Mouse (Mus musculus) intestine, embryonic 14.5 days (tissue): Measurements from ENCODE around the gene Fbxo27. TPM values are rescaled to one million over a fixed set of nuclear protein-coding genes. Genes with fewer than 3 reads are reported as not detected.
"Not testable (repeated sequence)": the region's sequence is repeated elsewhere in the genome, so short reads cannot be mapped to it uniquely, and the experiment has no call there.

Experiments used
- ATAC-seq: fragments of 200-750 bp; cut with Nextera tagmentation; replicated peaks from 2 replicates; pipeline ENCODE4 v1.8.0; 2017; ENCODE audit warnings: low read depth, moderate number of reproducible peaks, moderate TSS enrichment, moderate library complexity; ENCODE audit not compliant: low FRiP score, low TSS enrichment
- DNase-seq: peaks from one replicate; pipeline ENCODE4 v3.0.0-alpha.2; 2018; ENCODE audit warnings: low spot score
- H3K27ac ChIP-seq: fragments of 300-500 bp; sonication (generic); 2 replicates; pipeline ENCODE4 v1.5.1; 2014; ENCODE audit warnings: low read depth, mild to moderate bottlenecking, control low read depth
- H3K27me3 ChIP-seq: fragments of 300-500 bp; sonication (generic); replicated peaks from 2 replicates; pipeline ENCODE4 v1.6.1; 2014; ENCODE audit warnings: low read length, control low read depth; ENCODE audit not compliant: control insufficient read depth, insufficient read depth
- H3K36me3 ChIP-seq: fragments of 300-500 bp; sonication (generic); 2 replicates; pipeline ENCODE4 v1.6.1; 2014; ENCODE audit warnings: low read length, control low read depth; ENCODE audit not compliant: control insufficient read depth, insufficient read depth
- H3K4me1 ChIP-seq: fragments of 300-500 bp; sonication (generic); replicated peaks from 2 replicates; pipeline ENCODE4 v1.6.1; 2014; ENCODE audit warnings: low read length, control low read depth, mixed read lengths; ENCODE audit not compliant: control insufficient read depth, insufficient read depth
- H3K4me2 ChIP-seq: fragments of 300-500 bp; sonication (generic); 2 replicates; pipeline ENCODE4 v1.6.1; 2014; ENCODE audit warnings: low read length
- H3K4me3 ChIP-seq: fragments of 300-500 bp; sonication (generic); 2 replicates; pipeline ENCODE4 v1.5.1; 2014; ENCODE audit warnings: low read depth, low read length, control low read depth, mixed read lengths
- H3K9ac ChIP-seq: fragments of 300-500 bp; sonication (generic); 2 replicates; pipeline ENCODE4 v1.6.1; 2014; ENCODE audit warnings: mild to moderate bottlenecking, low read length
- H3K9me3 ChIP-seq: fragments of 300-500 bp; sonication (generic); 2 replicates; pipeline ENCODE4 v1.6.1; 2016; ENCODE audit warnings: low read length, control low read depth; ENCODE audit not compliant: control insufficient read depth
- WGBS: fragments of 180-500 bp; shearing (Covaris S2); extraction: QIAGEN DNeasy Blood & Tissue Kit; methylation state at CpG from one replicate; pipeline ENCODE4 v1.1.7; 2014; 5-methylcytosine and 5-hydroxymethylcytosine counted together
- polyA plus RNA-seq: library from polyadenylated mRNA; unstranded; fragments of >200 nt; fragmentation: Nextera tagmentation; extraction: Ambion mirVana; gene quantifications from 2 replicates; pipeline ENCODE4 v1.2.1, GENCODE M21; 2014

The Fbxo27 gene
- polyA plus RNA-seq, 1 experiment from 2014 or later: 2.8 TPM

GRCm38 (mm10) chr7:28672276-28672675 lies 20.4 kb upstream of the Fbxo27 start:
- ATAC-seq (no peak), DNase-seq (no peak)
- Histone ChIP-seq H3K27ac (no peak overlapping the region), H3K36me3 (no peaks in the 10 kb centered on the region), H3K4me3 (no peak overlapping the region), H3K4me1 (no peaks in the 10 kb centered on the region), H3K9me3 (no peaks in the 10 kb centered on the region), H3K4me2 (no peak overlapping the region), H3K9ac (no peak overlapping the region), H3K27me3 (no peaks in the 10 kb centered on the region)
- 86% methylated on average over 5 of the region's 5 CpGs for WGBS

GRCm38 (mm10) chr7:28672786-28673185 lies 19.9 kb upstream of the Fbxo27 start:
- H3K4me2 ChIP-seq, H3K9me3 ChIP-seq, H3K4me3 ChIP-seq, H3K4me1 ChIP-seq, DNase-seq, H3K27ac ChIP-seq, H3K36me3 ChIP-seq, H3K27me3 ChIP-seq, ATAC-seq, H3K9ac ChIP-seq: not testable (repeated sequence)
- 70% methylated on average over 5 of the region's 5 CpGs for WGBS

- Histone ChIP-seq H3K9ac (no peak overlapping the region), H3K36me3 (no peaks in the 10 kb centered on the region), H3K4me3 (no peak overlapping the region), H3K27me3 (no peaks in the 10 kb centered on the region), H3K4me1 (no peaks in the 10 kb centered on the region), H3K4me2 (no peak overlapping the region), H3K27ac (no peak overlapping the region), H3K9me3 (no peaks in the 10 kb centered on the region)
- 79% methylated on average over 9 of the region's 9 CpGs for WGBS
- DNase-seq: no peak
- no peak for ATAC-seq
Measured at GRCm38 (mm10) chr7:28674994-28675393, 17.7 kb upstream of the Fbxo27 start.

- Histone ChIP-seq H3K4me2 (no peak overlapping the region), H3K9ac (no peak overlapping the region), H3K27me3 (no peaks in the 10 kb centered on the region), H3K4me1 (no peaks in the 10 kb centered on the region), H3K27ac (no peak overlapping the region), H3K36me3 (no peaks in the 10 kb centered on the region), H3K4me3 (no peak overlapping the region), H3K9me3 (no peaks in the 10 kb centered on the region)
- DNase-seq (no peak), ATAC-seq (no peak)
- WGBS: 41% methylated on average over 11 of the region's 11 CpGs
Measured at GRCm38 (mm10) chr7:28675746-28676145, 16.9 kb upstream of the Fbxo27 start.

- H3K36me3 ChIP-seq: no peaks in the 10 kb centered on the region
- no peak overlapping the region for H3K27ac ChIP-seq
- H3K4me3 ChIP-seq: no peak overlapping the region
- H3K9me3 ChIP-seq: no peaks in the 10 kb centered on the region
- 78% methylated on average over 13 of the region's 13 CpGs for WGBS
- no peak overlapping the region for H3K9ac ChIP-seq
- H3K4me1 ChIP-seq: no peaks in the 10 kb centered on the region
- DNase-seq (no peak), ATAC-seq (no peak)
- H3K4me2 ChIP-seq: no peak overlapping the region
- H3K27me3 ChIP-seq: no peaks in the 10 kb centered on the region
Measured at GRCm38 (mm10) chr7:28676811-28677541, 15.7 kb upstream of the Fbxo27 start.

- Histone ChIP-seq H3K9ac (no peak overlapping the region), H3K27ac (no peak overlapping the region), H3K4me1 (no peaks in the 10 kb centered on the region), H3K36me3 (no peaks in the 10 kb centered on the region), H3K4me3 (no peak overlapping the region), H3K4me2 (no peak overlapping the region), H3K9me3 (no peaks in the 10 kb centered on the region), H3K27me3 (no peaks in the 10 kb centered on the region)
- DNase-seq: no peak
- ATAC-seq: no peak
- 89% methylated on average over 8 of the region's 8 CpGs for WGBS
Measured at GRCm38 (mm10) chr7:28677624-28678023, 15.0 kb upstream of the Fbxo27 start.

GRCm38 (mm10) chr7:28691075-28691474 lies 1.6 kb upstream of the Fbxo27 start:
- WGBS: 58% methylated on average over 7 of the region's 7 CpGs
- DNase-seq (no peak), ATAC-seq (no peak)
- H3K27ac ChIP-seq: no peak overlapping the region
- H3K9ac ChIP-seq: no peak overlapping the region
- H3K9me3 ChIP-seq: no peaks in the 10 kb centered on the region
- H3K4me2 ChIP-seq: no peak overlapping the region
- 0 out of 2 replicates have a peak, but pooled peaks cover 6% of the 10 kb centered on the region for H3K4me1 ChIP-seq
- H3K36me3 ChIP-seq: no peaks in the 10 kb centered on the region
- no peak overlapping the region for H3K4me3 ChIP-seq
- H3K27me3 ChIP-seq: peaks cover 15% of the 10 kb centered on the region

GRCm38 (mm10) chr7:28693321-28693966 lies 795 bp downstream of the Fbxo27 start:
- WGBS: 2% methylated on average over 32 of the region's 38 CpGs
- Histone ChIP-seq H3K4me1 (0 out of 2 replicates have a peak, but pooled peaks cover 6% of the 10 kb centered on the region), H3K4me2 (peak overlapping the region; percentile 77), H3K27me3 (peaks cover 15% of the 10 kb centered on the region), H3K36me3 (no peaks in the 10 kb centered on the region), H3K9ac (peak overlapping the region; percentile 39), H3K9me3 (no peaks in the 10 kb centered on the region), H3K4me3 (peak overlapping the region; percentile 50), H3K27ac (no peak overlapping the region)
- ATAC-seq (peak; percentile 87), DNase-seq (peak; percentile 82)
